Mouse (Mus musculus): ENCODE data around the gene Oasl2.

DNA sequence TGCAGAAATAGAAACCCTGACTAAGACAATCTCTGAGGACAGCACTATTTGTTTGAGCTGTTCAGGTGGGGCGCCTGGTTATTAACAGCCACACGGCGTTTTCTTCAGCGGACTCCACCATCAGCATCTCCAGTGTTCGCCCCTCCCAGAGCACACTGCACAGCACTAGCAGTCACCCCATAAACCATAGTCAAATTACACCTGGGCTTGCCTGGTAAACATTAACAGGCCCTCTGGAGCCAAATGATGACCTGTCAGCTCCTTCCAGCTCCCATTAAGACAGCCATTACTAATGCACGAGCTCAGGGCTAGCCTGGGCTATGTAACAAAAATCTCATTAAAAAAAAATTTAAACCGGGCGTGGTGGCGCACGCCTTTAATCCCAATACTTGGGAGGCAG lies 48.3 kb downstream of the Oasl2 start:
- TF ChIP-seq EP300 (IDR thresholded peaks at IDR 0.05; ENCODE audit: low read depth) (no peak), CTCF (IDR thresholded peaks at IDR 0.05; ENCODE audit: low read depth) (no peak)

Data from liver, embryonic 14.5 days (tissue).